Mouse (Mus musculus) frontal cortex, adult (tissue): ENCODE results near the gene Gm20388.
A peak's percentile ranks its signal among the peaks of the same experiment; 100 is the strongest.
"Not testable (repeated sequence)": the region's sequence is repeated elsewhere in the genome, so short reads cannot be mapped to it uniquely, and the experiment has no call there.

ENCODE experiments used
- ATAC-seq: cut with Nextera tagmentation; 2 replicates; pipeline ENCODE4 v1.9.2; 2017; ENCODE audit warnings: mild to moderate bottlenecking, moderate library complexity, mixed read lengths; ENCODE audit not compliant: low TSS enrichment

Gene Gm20388

DNA sequence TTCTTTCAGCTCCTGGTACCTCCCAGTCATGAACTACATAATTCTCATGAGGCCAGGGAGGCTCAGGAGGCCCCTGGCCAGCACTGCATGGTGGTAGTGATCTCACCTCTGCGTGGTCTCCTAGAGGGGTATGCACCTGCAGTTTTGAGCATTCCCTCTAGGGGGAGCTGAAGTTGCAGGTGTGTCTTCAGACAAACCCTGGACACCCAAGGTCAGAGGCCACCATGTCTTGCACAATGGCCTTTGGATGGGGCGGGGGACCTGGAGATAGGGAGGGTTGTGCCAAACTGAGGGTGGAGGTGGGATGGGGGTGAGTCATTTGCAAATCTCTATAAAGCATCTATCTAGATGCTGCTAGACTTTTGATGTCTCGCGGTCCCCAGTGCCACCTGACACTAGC, 405.0 kb downstream of the Gm20388 start:
- ATAC-seq: no peak

DNA sequence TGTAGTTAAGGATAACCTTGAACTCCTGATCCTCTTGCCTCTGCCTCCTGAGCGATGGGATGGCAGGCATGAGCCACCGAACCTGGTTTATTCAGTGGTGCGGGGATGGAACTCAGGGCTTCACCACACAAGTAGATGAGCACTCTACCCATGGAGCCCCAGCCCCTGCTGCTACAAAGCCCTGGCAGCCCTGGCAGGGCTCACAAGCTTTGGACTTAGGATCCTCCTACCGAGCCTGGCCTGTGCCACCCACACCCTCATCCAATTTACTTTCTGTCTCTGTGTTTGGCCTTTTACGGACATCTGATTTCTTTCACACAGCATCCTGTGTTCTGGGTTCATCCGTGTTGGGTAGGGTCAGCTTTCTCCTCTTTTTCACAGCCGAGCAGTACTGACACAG, 406.1 kb downstream of the Gm20388 start:
- ATAC-seq: no peak

DNA sequence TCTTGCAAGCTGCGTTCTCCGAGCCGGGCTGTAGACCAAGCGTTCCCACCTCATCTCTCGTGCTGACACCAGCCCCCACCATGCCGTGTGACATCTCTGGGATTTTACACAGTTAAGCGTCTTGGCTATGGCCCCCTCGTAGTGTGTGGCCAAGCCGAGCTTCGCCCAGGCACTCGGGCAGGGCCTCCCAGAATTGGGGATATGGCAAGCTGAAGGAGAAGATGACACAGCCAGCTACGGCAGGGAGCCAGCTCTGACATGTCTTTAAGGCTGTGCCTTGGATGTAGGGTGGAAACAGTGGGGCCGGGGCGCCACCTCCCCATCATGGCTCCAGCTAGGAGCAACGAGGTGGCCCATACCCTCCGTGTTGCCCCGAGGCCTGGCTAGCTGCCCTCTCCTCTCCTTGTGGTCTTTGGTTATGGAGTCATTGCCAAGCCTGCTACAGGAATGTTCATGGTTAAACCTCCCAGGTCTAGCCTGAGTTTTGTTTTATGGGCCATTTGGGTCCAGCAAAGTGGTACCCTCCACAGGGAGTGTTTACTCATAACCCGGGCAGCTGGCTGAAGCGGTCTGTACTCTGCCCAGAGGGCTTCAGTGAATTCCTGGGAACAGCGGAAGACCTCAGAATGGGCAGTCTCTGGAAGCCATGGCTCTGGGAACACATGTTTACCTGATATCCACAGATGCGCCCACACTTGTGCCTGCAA, 406.6 kb downstream of the Gm20388 start:
- ATAC-seq: peak; percentile 20; the same call in 1 of the 2 replicates

DNA sequence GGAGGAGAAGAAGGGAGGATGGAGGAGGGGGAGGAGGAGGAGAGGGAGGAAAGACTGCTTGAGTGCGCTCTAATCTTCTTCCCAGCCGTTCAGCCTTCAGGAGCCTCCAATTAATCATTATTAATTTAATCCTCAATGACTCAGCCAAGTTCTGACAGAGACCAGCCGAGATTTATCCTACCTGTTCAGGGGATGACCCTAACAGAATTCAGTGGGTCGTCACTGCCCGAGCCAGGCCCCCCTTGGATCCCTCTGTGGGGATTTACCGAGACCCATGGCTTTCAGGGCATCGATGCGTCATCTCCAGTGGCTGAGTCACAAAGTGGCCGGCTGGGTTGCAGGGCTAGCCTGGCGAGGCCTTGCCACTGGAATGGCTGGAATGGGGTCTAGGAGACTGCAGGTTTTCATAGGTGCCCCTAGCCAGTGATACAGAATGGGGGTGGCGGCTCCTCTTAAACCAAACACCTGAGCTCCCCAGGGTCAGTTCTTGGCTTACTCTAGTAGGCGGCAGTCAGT, 407.9 kb downstream of the Gm20388 start:
- ATAC-seq: no peak

DNA sequence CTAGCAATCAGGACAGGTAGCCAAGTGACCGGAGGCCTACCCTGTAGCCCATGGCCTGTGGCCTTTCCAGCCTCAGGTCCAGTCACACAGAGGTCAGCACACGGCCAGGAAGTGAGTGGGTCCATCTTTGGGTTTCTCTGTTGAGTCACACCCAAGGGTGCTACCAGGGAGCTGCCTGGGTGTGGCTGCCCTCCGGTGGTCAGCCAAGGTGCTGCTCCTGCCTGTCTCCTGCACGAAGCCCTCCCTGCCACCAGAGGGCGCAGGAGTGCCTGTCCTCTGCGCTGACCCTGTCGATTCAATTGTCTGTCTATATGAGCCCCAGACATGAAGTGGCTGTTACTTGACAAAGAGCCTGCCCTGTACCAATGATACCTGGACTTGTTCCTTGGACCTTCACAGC, 408.8 kb downstream of the Gm20388 start:
- peak; percentile 62 for ATAC-seq

DNA sequence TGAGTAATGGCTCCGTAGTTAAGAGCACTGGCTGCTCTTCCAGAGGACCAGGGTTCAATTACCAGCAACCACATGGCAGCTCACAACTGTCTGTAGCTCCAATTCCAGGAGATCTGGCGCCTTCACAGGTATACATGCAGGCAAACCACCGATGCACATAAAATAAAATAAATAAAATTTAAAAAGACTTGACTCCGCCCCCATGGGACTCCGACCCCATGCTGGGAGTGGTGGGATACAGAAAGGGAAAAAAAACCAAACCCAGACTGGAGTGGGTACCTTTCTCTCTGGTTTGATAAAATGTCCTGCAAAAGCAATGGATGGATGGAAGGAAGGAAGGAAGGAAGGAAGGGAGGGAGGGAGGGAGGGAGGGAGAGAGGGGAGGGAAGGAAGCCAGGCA, 409.5 kb downstream of the Gm20388 start:
- ATAC-seq: no peak

DNA sequence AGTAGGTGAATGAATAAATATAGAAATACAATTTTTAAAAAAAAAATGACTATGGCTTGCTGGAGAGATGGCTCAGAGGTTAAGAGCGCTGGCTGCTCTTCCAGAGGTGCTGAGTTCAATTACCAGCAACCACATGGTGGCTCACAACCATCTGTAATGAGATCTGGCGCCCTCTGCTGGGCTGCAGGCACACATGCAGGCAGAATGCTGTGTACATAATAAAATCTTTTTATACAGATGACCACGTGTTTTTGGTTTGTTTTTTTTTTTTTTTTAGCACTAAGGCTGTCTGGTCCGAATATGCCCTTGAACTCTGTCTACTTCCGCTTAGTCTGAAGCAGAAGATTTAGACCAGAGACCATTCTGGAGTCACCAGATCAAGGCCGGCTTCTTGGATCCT, 411.1 kb downstream of the Gm20388 start:
- ATAC-seq: no peak

DNA sequence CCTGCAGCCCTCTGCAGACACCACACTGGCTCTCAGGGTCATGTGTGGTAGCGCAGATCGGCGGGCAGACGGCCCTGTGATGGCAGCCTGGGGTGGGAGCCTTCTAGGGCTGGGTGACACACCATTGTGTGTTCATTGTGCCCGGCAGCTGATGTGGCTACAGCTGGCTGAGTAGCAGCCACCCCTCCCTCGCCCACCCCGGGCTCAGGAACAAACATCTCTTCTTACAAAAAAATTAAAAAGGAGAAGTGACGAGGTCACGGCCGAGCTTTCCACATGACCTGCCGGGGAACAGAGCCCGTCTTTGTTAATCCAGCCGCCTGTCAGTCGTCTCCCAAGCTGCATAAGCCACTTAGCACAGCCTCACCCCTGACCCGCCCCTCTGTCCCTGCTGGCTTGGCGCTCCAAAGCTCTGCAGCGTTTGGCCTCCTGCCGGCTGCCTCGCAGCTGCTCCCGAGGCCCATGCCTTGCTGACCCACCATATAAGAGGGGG, 412.4 kb downstream of the Gm20388 start:
- peak; percentile 17; the same call in 1 of the 2 replicates for ATAC-seq

DNA sequence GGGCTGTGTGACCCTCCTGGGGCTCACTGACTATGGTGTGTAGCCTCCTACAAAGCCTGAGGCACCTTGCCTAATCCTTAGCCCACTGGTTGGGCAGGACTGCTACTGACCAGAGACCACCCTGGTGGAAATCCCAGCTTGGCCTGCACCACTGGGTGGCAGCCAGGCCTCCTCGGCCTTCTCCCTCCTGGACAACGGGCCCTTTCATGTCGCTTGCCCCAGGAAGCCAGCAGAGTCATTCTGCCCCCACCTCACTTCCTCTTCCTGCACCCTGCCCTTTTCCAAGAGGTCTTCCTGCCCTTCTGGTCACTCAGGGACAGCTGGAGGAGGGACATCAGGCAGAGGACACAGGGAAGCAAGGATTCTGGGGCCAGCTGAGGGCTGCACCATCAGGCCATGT, 413.9 kb downstream of the Gm20388 start:
- no peak for ATAC-seq

DNA sequence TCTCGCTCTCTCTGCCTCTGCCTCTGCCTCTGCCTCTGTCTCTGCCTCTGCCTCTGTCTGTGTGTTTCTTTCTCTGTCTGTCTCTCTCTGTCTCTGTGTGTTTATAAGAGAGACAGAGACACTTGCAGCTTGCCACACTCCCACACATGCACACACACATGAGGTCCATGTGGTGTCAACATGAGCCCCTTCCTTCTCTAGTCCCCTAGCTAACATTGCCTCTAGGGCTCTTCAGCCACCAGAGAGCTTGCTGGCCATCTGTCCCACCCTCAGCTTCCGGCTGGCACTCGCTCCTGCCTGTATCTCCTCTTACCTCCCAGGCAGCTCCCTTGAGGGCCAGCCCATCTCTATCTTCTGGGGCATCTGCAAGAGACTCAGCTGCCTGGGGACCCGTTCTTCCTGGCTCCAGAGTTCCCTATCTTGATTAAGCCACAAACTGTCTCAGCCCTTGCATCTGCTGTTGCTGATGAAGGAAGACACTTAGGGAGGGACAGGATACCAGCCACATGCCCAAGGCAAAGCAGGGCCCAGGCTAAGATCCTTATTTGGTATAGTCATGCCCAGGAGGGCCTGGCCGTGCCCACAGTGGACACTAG, 414.6 kb downstream of the Gm20388 start:
- ATAC-seq: peak; percentile 32; the same call in 1 of the 2 replicates

DNA sequence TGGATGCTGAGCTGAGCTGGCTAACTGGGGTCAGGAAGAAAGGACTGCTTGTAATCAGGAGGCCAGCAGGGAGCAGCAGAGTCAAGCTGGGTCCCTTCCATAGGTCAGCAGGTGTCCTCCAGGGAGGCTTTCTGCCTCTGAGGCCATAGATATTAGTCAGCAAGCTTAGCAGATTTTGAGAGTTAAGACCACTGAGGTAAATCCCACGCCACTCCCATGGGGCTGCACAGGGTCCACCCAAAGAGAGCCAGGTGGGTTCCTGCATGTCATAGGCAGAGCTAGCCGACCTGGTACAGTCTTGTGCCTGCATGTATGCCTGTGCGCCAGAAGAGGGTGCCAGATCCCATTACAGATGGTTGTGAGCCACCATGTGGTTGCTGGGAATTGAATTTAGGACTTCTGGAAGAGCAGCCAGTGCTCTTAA, 416.5 kb downstream of the Gm20388 start:
- ATAC-seq: no peak

DNA sequence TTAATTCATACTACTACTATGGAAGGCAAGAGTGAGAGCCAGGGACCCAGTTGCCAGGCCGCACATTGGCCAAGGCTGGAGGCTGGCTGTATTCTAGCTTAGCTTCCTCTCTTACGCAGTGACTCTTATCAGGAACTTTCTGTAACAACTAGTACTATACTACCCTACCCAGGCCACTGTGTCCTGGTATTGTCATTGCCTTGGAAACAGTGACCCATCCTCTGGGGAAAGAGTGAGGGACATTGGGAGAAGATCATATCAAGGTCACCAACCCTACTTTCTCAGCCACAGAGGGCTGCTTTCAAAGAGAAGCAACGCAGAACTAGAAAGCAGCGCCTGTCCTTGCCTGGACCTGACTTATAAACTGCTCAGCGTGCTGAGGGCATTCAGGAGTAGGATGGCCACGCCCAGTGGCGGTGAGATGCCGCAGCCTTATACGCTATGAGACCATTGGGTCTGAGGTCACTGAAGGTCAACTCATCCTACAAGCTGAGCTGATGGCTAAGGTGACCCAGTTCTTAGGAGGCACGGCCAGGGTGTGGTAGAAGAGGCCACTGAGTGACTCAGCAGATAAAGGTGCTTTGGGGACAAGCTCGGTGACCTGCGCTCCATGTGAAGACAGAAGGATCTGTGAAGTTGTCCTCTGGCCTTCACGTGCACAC, 417.9 kb downstream of the Gm20388 start:
- no peak for ATAC-seq

DNA sequence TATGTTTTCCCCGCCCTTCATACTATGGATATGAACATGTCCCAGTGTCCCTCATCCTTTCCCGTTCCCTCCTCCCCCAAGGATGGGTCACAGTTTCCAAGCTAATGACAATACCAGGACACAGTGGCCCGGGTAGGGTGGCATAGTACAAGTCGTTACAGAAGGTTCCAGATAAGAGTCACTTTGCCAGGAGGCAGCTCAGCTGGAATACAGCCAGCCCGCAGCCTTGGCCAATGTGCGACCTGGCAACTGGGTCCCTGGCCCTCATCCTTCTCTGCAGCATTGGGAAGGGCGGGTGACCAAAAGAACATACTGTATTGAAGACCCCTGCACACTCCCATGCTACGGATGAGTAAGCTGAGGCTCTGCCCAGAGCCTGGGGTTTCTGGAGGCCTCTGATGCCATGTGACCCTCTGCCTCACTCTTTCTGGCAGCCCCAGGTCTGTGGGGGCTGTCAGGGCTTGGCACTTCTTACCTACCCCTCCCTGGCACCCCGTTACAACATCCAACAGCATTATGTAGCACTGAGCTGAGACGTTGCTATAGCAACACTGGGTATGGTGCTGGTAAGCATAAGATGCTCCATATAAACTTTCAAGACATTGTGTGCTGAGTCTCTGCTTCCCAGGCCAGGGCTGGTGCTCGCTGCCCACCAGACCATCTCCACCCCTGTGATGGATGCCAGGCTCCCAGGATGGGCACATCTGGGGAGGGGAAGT, 418.5 kb downstream of the Gm20388 start:
- peak; percentile 80 for ATAC-seq

DNA sequence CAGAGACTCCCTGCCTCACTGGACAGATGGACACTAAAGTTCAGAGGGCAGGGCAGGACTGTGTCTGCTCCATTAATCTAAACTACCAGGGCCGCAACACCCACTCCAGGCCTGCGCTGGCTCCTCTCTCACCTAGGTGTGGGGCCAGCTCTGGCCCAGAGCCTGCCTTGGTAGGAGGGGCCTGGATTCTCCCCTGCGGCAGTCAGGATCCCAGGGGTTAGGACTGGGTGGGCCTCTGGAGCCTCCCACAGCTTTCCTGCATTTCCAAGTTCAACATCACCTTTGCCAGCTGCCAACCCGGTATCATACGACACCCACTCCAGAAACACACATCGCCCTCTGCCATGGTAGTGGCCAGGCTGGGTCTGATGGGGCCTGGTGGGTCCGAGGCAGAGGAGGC, 420.4 kb downstream of the Gm20388 start:
- ATAC-seq: no peak

DNA sequence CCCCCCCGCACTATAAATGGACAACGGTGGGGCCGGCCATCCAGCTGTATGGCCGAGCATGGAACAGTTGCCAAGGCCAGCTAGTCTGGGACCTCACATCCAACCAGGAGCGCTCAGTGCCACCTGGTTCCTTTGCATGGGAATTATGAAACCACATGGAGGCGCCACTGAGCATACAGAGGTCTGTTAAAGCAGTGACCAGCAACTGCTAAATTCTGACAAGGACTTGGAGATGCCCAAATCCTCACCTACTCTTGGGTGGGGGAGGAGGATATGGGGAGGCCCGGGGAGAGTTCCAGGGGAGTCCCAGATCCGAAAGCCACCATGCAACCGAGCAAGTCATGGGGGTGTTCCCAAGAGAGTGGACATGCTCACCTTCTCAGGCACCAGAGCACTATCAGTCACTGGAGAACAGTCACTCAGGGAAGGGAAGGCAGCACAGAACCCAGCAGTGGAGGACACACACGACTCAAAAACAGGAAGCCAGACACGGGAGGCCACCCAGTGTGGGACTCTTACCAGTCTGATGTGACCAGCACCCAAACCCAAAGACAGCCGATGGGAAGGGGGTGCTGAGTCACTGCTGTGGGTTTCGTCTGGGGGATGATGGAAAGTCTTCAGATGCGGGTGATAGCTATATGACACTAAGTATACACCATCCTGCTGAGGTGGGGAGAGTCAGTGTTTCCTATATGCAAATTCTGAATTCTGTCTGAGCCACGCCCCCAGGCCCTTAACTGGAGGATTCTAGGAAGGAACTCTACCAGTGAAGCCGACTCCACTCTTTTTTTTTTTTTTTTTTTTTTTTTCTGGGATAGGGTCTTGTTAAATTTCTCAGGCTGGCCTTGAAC, 422.0 kb downstream of the Gm20388 start:
- ATAC-seq: no peak

DNA sequence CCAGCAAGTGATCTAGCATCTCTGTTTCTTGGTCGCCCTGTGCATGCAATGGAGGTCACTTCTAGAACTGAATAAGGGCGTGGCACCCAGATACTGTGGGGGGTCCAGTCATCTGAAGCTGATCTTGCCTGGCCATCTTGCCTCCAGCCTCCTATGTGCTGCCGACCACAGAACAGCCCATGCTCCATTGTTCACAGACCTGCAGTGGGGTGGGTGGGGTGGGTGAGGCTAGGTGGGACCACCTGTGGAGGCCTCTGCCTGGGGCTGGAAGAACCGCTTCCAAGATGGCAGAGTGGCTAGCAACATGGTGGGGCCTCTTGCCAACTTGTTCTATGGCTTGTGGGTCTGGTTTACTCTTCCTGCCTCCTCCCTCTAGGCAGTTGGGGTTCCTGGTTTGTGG, 423.0 kb downstream of the Gm20388 start:
- no peak for ATAC-seq

DNA sequence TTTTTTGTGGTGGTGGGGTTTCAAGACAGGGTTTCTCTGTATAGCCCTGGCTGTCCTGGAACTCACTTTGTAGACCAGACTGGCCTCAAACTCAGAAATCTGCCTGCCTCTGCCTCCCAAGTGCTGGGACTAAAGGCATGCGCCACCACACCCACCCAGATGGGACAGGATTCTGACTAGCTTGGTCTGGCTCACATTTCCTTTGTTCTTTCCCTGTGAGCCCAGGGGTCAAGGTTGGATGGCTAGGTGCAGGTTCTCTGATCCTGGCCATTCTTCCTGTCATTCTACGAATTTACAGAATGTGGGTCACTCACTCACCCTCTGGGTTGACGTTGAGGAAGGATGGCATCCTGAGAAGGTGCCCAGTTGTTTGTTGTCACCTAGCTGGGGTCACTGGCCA, 423.6 kb downstream of the Gm20388 start:
- ATAC-seq: not testable (repeated sequence)

DNA sequence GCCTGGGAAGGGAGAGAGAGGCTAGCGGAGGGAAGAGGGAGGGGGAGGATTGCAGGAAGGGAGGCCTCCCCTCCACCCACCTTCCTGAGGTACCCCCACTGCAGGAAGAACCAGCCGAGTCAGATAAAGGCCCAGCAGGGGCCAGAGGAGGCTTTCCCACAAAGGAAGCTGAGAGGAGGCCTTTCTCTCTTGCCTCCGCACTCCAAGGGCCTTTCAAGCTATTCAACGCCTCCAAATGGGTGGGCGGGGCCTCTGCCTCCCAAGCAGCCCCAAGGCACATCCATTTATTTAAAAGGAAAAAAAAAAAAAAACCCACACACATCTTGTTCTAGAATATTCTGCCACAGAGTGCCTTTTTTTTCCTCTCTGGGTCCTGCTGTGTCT, 424.2 kb downstream of the Gm20388 start:
- ATAC-seq: no peak

DNA sequence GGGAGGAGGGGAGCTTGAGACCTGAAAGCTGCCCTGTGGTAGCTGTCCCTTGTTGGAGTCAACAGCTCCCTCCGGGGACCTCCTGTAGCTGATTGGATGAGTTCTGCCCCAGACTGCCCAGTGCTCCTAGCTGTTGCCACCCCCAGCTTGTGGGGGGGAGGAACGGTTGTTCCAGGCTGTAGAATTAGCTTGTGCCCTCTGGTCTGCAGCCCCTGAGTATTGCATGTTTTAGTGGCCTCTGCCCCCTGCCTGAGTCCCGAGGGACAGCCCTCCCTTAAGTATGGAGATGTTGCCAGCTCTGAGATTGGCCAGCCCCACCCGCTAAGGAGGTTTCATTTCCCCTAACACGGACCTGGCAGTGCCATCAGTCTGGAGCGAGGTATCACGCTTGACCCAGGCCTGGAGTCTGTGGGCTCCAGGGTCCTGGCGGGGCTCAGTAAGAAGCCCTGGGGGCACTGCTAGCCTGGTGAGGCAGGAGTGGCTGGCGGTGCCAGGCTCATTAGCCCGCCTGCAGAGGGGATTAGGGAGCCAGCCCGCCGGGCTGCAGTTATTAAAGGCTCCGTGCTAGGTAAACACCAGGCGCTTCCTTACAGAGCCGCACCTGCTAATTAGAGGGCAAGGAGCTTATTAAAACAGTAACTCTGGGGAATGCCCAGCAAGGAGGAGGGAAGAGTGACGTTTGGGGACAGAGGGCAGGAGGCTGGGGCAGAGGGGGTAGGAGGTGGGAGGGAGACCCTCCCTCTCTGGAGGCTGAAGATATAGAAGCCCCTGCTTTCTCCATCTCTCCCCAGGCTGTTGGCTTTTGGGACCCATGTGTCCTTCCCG, 424.8 kb downstream of the Gm20388 start:
- ATAC-seq: no peak

DNA sequence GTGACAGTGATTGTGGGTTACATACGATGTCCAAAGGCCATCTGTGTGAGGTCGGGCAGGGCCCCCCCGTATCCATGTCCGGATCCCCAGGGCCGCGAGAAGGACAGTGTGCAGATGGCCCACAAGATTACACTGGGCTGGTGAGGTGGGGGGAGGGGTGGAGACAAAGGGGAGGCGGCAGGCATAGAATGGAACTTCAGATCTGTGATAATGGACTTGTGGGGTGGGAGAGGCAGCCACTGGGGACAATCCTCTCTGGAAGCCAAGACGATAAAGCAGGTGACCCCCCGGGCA, 425.4 kb downstream of the Gm20388 start:
- ATAC-seq: no peak
